Mouse (Mus musculus) cortical plate, adult 2 months (tissue): ENCODE results near the gene Cpa2. TPM values are rescaled to one million over a fixed set of nuclear protein-coding genes. Genes with fewer than 3 reads are reported as not detected.

Source experiments
- H3K27ac ChIP-seq: fragments of 200-500 bp; 2 replicates; pipeline ENCODE4 v1.5.1; 2012; ENCODE audit warnings: low read length, control low read depth, inconsistent platforms; ENCODE audit not compliant: insufficient read depth
- H3K4me1 ChIP-seq: fragments of 200-500 bp; 2 replicates; pipeline ENCODE4 v1.6.1; 2011; ENCODE audit warnings: low read length; ENCODE audit not compliant: control insufficient read depth, insufficient read depth
- H3K4me3 ChIP-seq: fragments of 200-500 bp; 2 replicates; pipeline ENCODE4 v1.5.1; 2011; ENCODE audit warnings: mild to moderate bottlenecking, low read length, control low read depth; ENCODE audit not compliant: insufficient read depth
- CTCF ChIP-seq: fragments of 200-500 bp; IDR thresholded peaks from 2 replicates; pipeline ENCODE4 v1.5.1; 2011; ENCODE audit warnings: mild to moderate bottlenecking, control low read depth, low read length; ENCODE audit not compliant: insufficient read depth; ENCODE audit errors: extremely low read depth
- POLR2A ChIP-seq: fragments of 200-500 bp; IDR thresholded peaks from 2 replicates; pipeline ENCODE4 v1.6.1; 2011; ENCODE audit warnings: mild to moderate bottlenecking, low read length, control low read depth; ENCODE audit not compliant: insufficient read depth; ENCODE audit errors: extremely low read depth
- polyA plus RNA-seq: library from polyadenylated mRNA; depleted of rRNA; stranded (reverse); fragments of >200 nt; gene quantifications from 2 replicates; pipeline ENCODE4 v1.2.3, GENCODE M21; 2012

Gene Cpa2
- polyA plus RNA-seq, 1 experiment: 3.1 TPM

DNA sequence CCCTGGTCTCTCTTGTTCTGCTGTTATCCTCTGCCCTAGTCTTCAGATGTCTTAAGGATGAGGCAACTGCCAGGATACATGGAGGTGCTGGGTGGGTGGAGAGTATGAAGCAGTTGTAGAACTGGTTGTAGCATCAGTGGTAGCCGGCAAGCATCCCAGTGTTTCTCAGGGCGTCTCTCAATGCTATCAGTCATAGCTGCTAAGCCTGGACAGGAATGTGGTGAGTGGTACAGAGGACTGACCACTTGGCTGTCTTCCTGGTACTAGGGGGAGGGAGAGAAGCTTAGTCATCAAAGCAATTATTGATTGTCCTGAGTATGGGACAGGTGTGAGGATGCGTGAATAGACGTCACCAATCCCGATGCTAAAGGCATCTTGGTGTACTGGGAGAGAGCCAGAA, 28.6 kb downstream of the Cpa2 start:
- peaks cover 16% of the 10 kb centered on the region for H3K4me1 ChIP-seq
- TF ChIP-seq POLR2A: no peak
- no peak for TF ChIP-seq CTCF
- H3K4me3 ChIP-seq: no peak overlapping the region
- H3K27ac ChIP-seq: peak overlapping the region; percentile 68

DNA sequence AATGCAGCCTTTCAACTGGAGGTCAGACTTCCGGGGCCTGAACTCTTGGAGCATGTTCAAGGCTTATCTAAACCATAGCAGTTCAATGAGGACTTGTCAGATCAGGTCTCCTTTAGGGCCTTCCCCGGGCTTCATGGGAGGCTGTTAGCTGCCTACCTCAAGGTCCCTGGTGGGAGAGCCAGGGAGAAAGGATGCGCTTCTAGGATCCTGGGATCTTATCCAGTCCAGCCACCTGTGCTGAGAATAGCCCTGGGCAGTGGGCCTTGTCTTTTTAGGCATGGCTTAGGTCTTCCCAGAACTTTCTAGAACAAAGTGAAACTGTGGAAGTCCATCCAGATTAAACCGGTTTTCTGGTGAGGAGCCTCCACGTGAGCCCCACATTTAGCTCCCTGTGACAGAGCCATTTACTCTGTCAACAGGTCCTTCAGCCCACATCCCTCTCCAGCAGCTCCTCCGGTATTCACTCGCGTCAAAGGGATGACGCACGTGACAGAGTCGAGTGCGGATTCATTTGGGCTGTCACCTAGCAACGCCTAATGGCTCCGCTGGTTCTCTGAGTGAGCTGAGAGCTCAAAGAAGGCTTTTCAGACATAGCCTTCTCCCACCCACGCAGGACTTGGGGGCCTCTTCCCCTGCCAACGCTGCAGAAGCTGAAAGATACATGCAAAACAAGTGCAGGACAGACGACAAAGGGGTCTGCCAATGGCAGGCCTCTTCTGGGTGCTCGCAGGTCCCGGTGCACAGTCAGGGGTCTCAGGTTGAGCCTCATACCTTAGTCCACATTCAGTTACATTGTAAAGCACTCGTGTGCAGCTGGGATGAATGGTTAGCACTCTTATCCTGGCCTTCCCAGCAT, 31.3 kb downstream of the Cpa2 start:
- H3K27ac ChIP-seq: peak overlapping the region; percentile 43; the same call in 1 of the 2 replicates
- no peak for TF ChIP-seq POLR2A
- no peak for TF ChIP-seq CTCF
- no peak overlapping the region for H3K4me3 ChIP-seq
- H3K4me1 ChIP-seq: peaks cover 16% of the 10 kb centered on the region

DNA sequence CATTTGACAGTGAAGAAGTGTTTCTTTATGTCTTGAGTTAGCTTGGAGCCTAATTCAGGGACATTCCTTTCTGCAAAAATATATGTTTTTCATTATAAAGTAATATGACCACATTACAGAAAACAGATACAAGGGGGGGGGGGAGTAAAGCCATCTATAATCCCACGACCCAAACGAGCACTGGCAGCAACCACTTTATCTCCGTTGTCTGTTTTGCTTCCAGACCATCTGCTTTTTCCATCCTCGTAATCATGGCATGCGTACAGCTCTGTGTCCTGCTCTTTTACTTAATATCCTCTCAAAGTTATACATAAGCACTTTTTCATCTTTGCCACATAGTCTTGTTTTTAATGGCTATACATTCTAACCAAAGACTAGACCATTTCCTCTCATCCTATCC, 32.0 kb downstream of the Cpa2 start:
- peak overlapping the region; percentile 43; the same call in 1 of the 2 replicates for H3K27ac ChIP-seq
- TF ChIP-seq POLR2A (no peak), CTCF (no peak)
- no peak overlapping the region for H3K4me3 ChIP-seq
- peaks cover 16% of the 10 kb centered on the region for H3K4me1 ChIP-seq

DNA sequence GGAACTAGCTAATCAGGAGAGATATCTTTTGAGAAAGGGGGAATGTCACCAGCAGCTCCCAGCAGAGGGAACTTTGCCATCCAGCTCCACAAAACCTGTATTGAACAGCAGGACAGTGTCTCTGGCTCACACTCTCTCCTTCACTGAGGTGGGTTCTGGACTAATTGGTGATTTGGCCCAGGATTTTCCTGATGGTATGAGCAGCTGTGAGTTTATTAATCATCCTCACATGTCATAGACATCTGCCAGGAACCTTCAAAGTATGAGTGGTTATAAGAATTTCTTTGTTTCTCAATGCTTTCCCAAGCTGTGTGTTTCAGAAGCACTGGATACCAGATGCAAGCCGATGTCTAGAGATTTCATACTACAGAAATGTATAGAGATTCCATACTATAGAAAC, 33.6 kb downstream of the Cpa2 start:
- no peak for TF ChIP-seq CTCF
- no peak for TF ChIP-seq POLR2A
- H3K4me1 ChIP-seq: peaks cover 12% of the 10 kb centered on the region
- no peak overlapping the region for H3K4me3 ChIP-seq
- H3K27ac ChIP-seq: no peak overlapping the region

DNA sequence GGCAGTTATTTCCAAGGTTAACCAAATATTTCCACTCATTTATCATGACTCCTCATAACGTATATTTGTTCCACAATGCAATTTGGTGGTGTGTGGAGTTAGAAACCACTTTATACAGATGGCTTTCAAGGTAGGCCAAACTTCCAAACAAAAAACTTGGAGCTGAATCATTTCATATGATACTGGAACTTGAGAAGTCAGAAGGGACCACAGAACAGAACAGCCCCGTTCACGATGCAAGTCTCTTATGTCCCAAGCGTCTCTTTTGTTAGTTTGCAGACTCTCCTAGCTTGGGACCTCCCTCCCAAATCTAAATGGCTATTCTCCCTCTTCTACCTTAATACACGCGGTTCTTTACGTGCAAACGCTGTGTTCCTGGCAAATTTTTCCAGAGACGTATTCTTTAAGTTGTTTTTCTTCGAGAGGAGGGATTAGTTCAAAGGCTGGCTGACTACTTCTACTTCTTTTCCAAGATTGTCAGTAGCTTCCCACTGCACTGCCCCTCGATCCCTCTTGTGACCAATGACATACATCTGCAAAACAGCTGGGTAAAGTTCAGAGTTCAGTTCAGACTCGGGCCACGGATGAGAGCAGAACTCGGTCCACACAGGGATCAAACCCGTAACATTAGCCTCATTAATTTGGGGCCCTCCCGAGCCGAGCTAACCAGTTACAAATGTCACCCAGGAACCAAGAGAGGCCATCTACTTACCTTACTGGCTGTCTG, 35.3 kb downstream of the Cpa2 start:
- Histone ChIP-seq H3K4me3 (no peak overlapping the region), H3K27ac (no peak overlapping the region)
- no peak for TF ChIP-seq POLR2A
- no peak for TF ChIP-seq CTCF

DNA sequence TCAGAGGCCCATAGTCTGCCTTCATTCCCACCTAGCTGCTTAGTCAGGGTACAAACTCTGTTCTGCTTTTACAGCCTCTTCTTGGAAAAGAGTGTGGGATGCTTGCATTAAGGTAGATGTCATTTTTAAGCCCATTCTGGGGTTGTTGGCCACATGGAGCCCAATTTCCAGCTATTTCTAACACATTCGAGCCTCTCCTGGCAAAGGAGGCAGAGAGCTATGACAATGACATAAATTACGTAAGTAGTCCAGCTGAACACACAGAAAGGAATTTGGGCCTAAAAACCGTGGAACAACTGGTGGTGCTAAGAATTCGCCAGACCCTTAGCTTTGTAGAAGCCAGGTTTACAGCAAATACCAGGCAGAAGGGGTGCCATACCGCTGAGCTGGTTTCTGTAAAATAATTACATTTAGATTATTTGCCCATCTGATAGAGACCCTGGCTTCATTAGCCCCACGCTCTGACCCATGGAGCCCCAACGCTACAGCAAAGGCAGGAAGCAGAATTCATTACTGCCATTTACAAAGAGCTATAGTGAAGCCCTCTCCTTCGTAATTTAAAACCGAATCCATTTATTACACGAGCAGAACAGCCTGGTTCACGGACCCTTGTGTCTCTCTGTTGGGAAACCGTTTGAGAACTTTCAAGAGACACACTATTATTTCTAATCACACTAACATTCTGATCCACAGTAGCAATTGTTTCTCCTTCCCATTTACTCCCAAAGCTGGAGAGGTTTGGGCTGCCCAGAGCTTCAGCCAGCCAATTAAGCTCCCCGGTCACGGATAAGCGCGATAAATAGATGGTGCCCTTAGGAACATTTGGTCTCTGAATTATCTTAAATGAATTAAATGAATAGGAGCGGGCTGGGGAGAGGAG, 38.8 kb downstream of the Cpa2 start:
- TF ChIP-seq CTCF: no peak
- no peak for TF ChIP-seq POLR2A
- H3K4me3 ChIP-seq: no peak overlapping the region
- no peaks in the 10 kb centered on the region for H3K4me1 ChIP-seq
- no peak overlapping the region for H3K27ac ChIP-seq

More for the DNA sequence above, 35.3 kb downstream of the Cpa2 start:
- H3K4me1 ChIP-seq: peaks cover 7% of the 10 kb centered on the region

DNA sequence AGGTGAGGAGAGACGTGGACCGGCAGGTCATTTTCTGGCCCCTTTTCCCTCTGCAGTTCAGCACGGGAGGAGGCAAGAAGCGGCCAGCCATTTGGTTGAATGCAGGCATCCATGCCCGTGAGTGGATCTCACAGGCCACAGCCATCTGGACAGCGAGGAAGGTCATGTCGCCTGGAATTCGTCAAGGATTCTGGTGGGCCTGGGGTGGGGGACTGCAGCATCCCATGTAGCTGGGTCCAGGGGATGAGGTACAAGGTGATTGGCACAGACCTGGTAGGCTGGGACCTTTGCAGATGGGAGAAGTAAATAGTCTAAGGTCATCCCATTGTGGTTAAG, 39.4 kb downstream of the Cpa2 start:
- Histone ChIP-seq H3K4me1 (no peaks in the 10 kb centered on the region), H3K4me3 (no peak overlapping the region), H3K27ac (no peak overlapping the region)
- TF ChIP-seq POLR2A (no peak), CTCF (no peak)

DNA sequence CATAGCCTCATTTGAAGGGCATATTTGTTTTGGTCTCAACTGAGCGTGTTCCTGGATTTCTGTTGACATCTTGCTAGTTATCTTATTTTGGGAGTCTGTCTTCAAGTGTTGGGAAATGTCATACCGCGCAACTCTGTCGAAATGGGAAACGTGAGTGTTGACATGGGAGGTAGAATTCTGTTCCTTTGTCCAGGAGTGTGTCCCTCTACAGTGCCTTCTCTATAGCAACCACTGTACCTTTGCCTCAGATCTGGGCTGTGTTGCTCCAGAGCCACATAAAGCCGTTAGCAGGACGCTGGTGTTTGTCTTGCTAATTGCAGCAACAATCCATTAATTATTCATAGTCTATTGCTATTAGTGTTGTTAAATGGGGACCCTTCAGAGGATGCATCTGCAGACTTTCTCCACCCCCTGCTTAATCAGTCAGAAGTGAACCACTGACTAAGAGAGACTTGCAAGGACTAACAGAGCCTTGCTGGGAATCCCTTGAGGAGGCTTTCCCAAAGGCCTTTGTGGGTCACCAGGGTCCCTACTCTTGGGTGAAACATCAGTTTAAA, 45.6 kb downstream of the Cpa2 start:
- Histone ChIP-seq H3K4me1 (no peaks in the 10 kb centered on the region), H3K4me3 (no peak overlapping the region), H3K27ac (no peak overlapping the region)
- TF ChIP-seq POLR2A (no peak), CTCF (no peak)

DNA sequence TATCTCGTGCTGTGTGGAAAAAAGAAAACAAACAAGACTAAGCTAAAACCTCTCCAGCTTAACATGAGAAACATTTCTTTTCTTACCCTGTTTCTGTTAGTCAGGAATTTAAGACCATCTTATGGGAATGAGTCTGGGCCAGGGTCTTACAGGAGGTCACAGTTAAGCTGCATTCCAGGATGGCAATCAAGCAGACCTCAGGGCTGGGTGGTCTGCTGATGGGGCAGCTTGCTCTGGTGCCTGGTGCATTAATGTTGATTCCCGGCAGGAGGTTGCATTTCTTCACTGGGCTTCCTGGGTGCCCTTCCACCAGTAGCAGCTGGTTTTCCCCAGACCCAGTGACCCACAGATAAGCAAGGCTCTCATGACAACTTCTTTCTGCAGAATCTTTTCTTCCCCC, 48.4 kb downstream of the Cpa2 start:
- no peak overlapping the region for H3K4me3 ChIP-seq
- TF ChIP-seq CTCF (no peak), POLR2A (no peak)
- H3K27ac ChIP-seq: no peak overlapping the region
- no peaks in the 10 kb centered on the region for H3K4me1 ChIP-seq
